Mouse (Mus musculus) midbrain, embryonic 10.5 days (tissue): ENCODE data around the gene Klk13. TPM values are rescaled to one million over a fixed set of nuclear protein-coding genes. Genes with fewer than 3 reads are reported as not detected.

Experiments
- DNase-seq: peaks from one replicate; pipeline ENCODE4 v3.0.0-alpha.2; 2017; ENCODE audit warnings: low spot score
- H3K27ac ChIP-seq: fragments of 300-500 bp; sonication (generic); replicated peaks from 2 replicates; pipeline ENCODE4 v1.5.1; 2016; ENCODE audit warnings: mild to moderate bottlenecking
- H3K27me3 ChIP-seq: fragments of 300-500 bp; sonication (generic); 2 replicates; pipeline ENCODE4 v1.6.1; 2016; ENCODE audit warnings: low read depth, mild to moderate bottlenecking; ENCODE audit not compliant: poor library complexity, severe bottlenecking
- H3K36me3 ChIP-seq: fragments of 300-500 bp; sonication (generic); 2 replicates; pipeline ENCODE4 v1.6.1; 2016; ENCODE audit warnings: mild to moderate bottlenecking, moderate library complexity
- H3K4me1 ChIP-seq: fragments of 300-500 bp; sonication (generic); 2 replicates; pipeline ENCODE4 v1.6.1; 2016
- H3K4me3 ChIP-seq: fragments of 300-500 bp; sonication (generic); 2 replicates; pipeline ENCODE4 v1.5.1; 2016; ENCODE audit warnings: mild to moderate bottlenecking, moderate library complexity
- H3K9me3 ChIP-seq: fragments of 300-500 bp; sonication (generic); replicated peaks from 2 replicates; pipeline ENCODE4 v1.6.1; 2016; ENCODE audit warnings: mild to moderate bottlenecking
- WGBS: fragments of 180-500 bp; shearing (Covaris S2); methylation state at CpG from one replicate; pipeline ENCODE4 v1.1.7; 2016; 5-methylcytosine and 5-hydroxymethylcytosine counted together
- polyA plus RNA-seq: library from polyadenylated mRNA; unstranded; fragments of >200 nt; fragmentation: Nextera tagmentation; extraction: Ambion mirVana; gene quantifications from 2 replicates; pipeline ENCODE4 v1.2.1, GENCODE M21; 2016

The Klk13 gene
- polyA plus RNA-seq, 1 experiment from 2014 or later: 0.33 TPM

DNA sequence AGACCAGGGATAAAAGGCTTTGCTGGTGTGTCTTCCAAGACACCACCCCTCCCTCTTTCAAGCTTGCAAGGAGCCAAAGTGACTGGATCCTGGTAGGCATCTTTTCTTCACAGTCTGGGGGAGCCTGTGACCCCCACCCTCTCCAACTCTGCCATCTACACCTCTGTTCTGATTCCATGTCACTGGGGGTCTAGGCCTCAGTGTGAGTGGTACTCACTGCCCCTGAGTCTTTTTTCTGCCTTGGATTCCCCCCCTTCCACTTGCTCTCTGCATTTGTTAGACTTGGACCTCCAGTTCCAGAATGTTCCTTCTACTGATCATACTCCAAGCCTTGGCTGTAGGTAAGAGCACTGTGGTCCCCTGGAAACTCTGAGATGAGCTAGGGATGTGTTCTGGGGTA is 22.2 kb upstream of the Klk13 start, which contains the start of gene Klk14:
TSS of gene Klk14 (plus strand) at position 301 of the 400 bp plus-strand sequence.
- H3K27me3 ChIP-seq: no peaks in the 10 kb centered on the region
- no peak for DNase-seq
- H3K4me1 ChIP-seq: peaks cover under 1% of the 10 kb centered on the region; the same call in 1 of the 2 replicates
- H3K4me3 ChIP-seq: no peak within 1 kb of the TSS
- H3K36me3 ChIP-seq: no peaks in the 10 kb centered on the region
- H3K9me3 ChIP-seq: peaks cover 6% of the 10 kb centered on the region; the same call in 1 of the 2 replicates
- H3K27ac ChIP-seq: no peak within 1 kb of the TSS

DNA sequence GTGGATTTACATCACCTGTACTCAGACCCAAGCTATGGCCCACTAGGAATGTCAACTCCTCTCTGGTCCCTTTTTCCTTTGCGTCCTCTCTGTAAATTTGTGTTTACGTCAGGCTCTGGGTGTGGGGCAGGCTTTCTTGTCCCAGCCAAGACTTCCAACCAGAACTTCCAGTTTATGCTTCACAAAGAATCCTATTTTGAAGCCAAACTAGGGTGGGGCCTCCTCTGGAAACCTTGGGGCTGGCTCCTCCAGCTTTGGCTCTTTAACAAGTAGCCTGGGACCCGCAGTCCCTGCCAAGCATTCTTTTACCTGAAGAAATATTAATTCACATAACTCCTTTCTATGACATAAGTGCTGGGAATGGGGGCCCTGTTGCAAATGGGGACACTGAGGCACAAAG is 2.3 kb upstream of the Klk13 start:
- no peak overlapping the region for H3K27ac ChIP-seq
- no peak overlapping the region for H3K4me3 ChIP-seq
- no peaks in the 10 kb centered on the region for H3K36me3 ChIP-seq
- DNase-seq: no peak
- H3K4me1 ChIP-seq: peaks cover 14% of the 10 kb centered on the region
- WGBS: 87% methylated on average over 3 of the region's 3 CpGs
- H3K27me3 ChIP-seq: peaks cover 9% of the 10 kb centered on the region; the same call in 1 of the 2 replicates
- H3K9me3 ChIP-seq: no peaks in the 10 kb centered on the region

DNA sequence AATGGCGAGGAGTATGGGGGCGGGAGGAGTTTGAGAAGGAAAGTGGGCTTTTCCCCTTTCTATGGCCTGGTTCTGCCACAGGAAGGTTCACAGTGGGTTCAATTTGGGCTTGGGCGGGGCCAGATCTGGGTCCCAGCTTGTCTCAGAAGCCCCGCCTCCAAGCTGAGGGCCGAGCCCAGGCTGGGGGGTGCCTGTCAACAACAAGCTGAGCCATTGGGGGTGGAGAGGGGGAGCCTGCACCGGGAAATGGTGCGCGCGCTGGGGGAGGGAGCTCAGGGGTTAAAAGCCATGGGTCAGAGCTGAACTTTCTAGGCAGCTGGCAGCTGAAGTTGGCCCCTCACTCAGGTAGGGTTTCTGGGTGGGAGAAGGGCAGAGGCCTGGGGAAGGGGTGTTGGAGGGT is 550 bp downstream of the Klk13 start:
- no peaks in the 10 kb centered on the region for H3K36me3 ChIP-seq
- peak overlapping the region; percentile 38; the same call in 1 of the 2 replicates for H3K27ac ChIP-seq
- H3K4me1 ChIP-seq: peaks cover 14% of the 10 kb centered on the region
- H3K4me3 ChIP-seq: peak overlapping the region; percentile 35
- WGBS: 2% methylated on average over 9 of the region's 9 CpGs
- no peaks in the 10 kb centered on the region for H3K9me3 ChIP-seq
- peaks cover 9% of the 10 kb centered on the region; the same call in 1 of the 2 replicates for H3K27me3 ChIP-seq
- DNase-seq: peak; percentile 13

DNA sequence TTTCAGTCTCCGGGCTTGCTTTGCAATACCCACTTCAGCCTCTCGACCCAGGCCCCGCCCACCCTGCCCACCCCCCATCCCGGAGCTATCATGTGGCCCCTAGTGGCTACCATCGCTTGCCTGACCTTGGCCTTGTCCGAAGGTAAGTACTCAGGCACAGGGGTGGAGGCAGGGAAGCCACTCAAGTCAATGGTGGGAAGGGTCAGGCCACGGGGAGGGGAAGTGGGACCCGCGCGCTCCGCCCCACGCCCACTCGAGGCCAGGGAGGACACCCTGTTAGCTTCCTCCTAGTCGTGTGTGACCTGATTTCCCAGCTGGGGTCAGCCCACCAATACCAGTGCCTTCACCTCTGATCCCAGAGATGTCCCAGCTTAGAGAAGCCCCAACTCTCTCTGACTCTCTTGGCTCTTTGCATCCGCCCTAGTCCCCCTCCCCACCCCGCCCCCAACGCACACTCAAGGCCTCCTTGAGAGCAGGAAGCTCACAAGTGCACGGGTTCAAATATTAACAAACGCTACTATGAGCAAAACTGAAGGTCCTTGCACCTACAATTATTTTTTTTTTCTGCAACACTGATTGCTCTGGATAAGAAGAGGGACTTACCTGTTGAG is 1.5 kb downstream of the Klk13 start:
- WGBS: 7% methylated on average over 19 of the region's 19 CpGs
- H3K9me3 ChIP-seq: no peaks in the 10 kb centered on the region
- peaks cover 9% of the 10 kb centered on the region; the same call in 1 of the 2 replicates for H3K27me3 ChIP-seq
- H3K27ac ChIP-seq: no peak overlapping the region
- DNase-seq: peak; percentile 12
- peaks cover 14% of the 10 kb centered on the region for H3K4me1 ChIP-seq
- H3K4me3 ChIP-seq: peak overlapping the region; percentile 35
- no peaks in the 10 kb centered on the region for H3K36me3 ChIP-seq

DNA sequence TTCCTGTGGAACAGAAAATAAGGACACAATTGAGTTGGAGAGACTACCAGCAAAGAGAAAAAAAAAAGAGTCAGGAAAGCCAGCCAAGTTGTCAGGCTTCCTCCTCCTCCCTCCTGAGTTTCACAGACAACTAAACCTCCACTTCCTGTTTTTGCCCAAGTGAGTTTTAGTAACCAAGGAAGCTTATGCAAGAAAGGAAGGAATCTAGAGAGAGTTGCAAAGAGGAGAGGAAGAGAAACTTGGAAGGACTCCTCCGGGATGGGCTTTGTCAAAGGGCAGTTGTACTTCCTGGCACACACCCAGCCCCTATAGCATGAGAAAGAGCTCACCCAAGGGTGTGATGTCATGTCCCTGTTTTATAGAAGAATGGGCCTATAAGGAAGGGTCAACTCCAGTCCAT is 35.4 kb downstream of the Klk13 start:
- no peaks in the 10 kb centered on the region for H3K27me3 ChIP-seq
- no peak for DNase-seq
- no peaks in the 10 kb centered on the region for H3K36me3 ChIP-seq
- 48% methylated on average over 1 of the region's 1 CpGs for WGBS
- no peak overlapping the region for H3K27ac ChIP-seq
- no peaks in the 10 kb centered on the region for H3K4me1 ChIP-seq
- no peak overlapping the region for H3K4me3 ChIP-seq
- H3K9me3 ChIP-seq: no peaks in the 10 kb centered on the region

DNA sequence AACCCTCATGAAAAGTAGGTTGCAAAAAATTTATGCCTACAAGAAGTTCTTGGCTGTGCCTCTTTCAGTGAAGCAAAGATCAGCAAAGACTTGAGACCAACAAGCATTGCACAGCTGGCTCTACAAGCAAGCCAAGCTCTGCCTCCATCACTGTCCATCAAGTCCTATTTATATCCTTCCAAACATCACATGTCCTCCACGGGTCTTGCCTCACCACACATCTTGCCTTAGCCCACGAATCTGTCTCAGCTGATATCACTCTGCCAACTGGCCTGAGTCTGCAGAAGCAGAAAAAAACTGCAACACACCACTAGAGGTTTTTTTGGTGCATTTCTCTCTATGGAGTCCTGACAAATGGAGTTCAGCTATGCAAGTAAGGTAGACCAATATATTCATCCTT is 40.4 kb downstream of the Klk13 start:
- 70% methylated on average over 2 of the region's 2 CpGs for WGBS
- Histone ChIP-seq H3K4me3 (no peak overlapping the region), H3K9me3 (no peaks in the 10 kb centered on the region), H3K4me1 (no peaks in the 10 kb centered on the region), H3K27me3 (no peaks in the 10 kb centered on the region), H3K36me3 (no peaks in the 10 kb centered on the region), H3K27ac (no peak overlapping the region)
- no peak for DNase-seq

DNA sequence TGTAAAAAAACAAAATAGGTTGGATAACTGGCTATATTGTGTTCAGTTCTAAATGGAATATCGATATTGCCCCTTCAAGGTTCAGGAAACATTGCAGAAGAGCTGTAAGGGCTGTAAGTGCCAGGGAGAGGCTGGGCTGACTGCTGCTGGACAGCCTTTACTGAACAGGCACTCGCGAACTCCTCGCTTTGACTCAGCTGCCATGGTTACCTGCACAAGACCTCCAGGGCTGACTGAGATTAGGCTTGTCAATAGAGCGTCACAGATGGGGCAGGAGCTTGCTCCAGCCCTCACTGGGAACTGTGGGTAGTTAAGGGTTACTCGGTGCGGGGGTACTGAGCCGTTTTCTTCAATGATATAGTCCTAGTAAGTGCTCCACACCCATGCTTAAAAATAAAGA is 54.1 kb downstream of the Klk13 start:
- 38% methylated on average over 8 of the region's 8 CpGs for WGBS
- no peaks in the 10 kb centered on the region for H3K36me3 ChIP-seq
- H3K9me3 ChIP-seq: no peaks in the 10 kb centered on the region
- peaks cover 4% of the 10 kb centered on the region for H3K4me1 ChIP-seq
- H3K27ac ChIP-seq: no peak overlapping the region
- no peak overlapping the region for H3K4me3 ChIP-seq
- peak; percentile 20 for DNase-seq
- no peaks in the 10 kb centered on the region for H3K27me3 ChIP-seq

DNA sequence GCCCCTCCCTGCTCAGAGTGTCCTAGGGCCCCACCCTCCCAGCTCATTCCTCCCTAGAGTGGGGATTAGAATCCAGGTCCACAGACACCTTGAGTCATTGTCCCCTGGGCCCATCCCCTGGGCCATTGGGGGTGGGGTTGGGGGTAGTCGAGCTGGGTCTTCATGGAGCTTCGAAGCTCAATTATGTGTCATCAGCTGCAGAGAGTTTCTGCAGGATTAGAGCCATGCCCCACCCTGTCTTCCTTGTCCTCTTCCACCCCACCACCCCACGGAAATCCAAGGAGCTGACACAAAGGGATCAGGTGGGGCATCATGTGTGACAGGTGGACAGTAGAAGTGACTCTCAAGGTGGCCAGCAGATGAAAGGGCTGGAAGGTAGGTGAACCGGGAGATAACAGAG is 56.2 kb downstream of the Klk13 start, which contains the start of gene Klk12:
TSS of gene Klk12 (plus strand) at position 301 of the 400 bp plus-strand sequence.
- no peaks in the 10 kb centered on the region for H3K36me3 ChIP-seq
- no peak within 1 kb of the TSS for H3K27ac ChIP-seq
- WGBS: 74% methylated on average over 4 of the region's 4 CpGs
- H3K4me1 ChIP-seq: peaks cover 4% of the 10 kb centered on the region
- H3K27me3 ChIP-seq: no peaks in the 10 kb centered on the region
- H3K4me3 ChIP-seq: no peak within 1 kb of the TSS
- no peaks in the 10 kb centered on the region for H3K9me3 ChIP-seq
- peak; percentile 8 for DNase-seq

DNA sequence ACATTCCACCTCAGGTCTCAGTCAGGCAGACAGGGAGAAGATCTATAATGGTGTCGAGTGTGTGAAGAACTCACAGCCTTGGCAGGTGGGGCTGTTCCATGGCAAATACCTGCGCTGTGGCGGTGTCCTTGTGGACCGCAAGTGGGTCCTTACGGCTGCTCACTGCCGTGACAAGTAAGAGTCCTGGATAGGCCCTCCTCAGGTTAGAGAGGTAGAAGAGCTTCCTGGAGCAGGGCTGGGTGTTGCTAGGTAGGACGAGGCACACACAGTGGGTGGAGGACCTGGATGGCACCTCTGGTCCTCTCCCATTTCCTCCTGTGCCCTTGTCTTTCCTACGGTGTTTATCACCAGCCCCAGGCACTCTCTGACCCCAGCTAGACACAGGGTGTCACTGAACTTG is 57.3 kb downstream of the Klk13 start:
- DNase-seq: peak; percentile 6
- peaks cover 8% of the 10 kb centered on the region for H3K4me1 ChIP-seq
- WGBS: 91% methylated on average over 8 of the region's 8 CpGs
- no peaks in the 10 kb centered on the region for H3K9me3 ChIP-seq
- no peaks in the 10 kb centered on the region for H3K36me3 ChIP-seq
- no peaks in the 10 kb centered on the region for H3K27me3 ChIP-seq
- no peak overlapping the region for H3K4me3 ChIP-seq
- H3K27ac ChIP-seq: no peak overlapping the region

DNA sequence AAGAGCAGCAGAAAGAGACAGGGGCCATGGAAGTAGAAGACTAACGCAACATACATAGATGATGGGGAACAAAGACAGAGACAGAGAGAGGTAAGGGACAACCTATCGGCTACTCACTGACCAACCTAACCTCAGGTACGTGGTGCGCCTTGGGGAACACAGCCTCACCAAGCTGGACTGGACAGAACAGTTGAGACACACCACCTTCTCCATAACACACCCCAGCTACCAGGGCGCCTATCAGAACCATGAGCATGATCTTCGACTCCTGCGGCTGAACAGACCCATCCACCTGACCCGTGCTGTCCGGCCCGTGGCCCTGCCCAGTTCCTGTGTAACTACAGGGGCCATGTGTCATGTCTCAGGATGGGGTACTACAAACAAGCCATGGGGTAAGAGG is 58.3 kb downstream of the Klk13 start:
- Histone ChIP-seq H3K36me3 (no peaks in the 10 kb centered on the region), H3K9me3 (no peaks in the 10 kb centered on the region), H3K27ac (no peak overlapping the region), H3K4me3 (no peak overlapping the region), H3K4me1 (peaks cover 19% of the 10 kb centered on the region), H3K27me3 (no peaks in the 10 kb centered on the region)
- WGBS: 97% methylated on average over 10 of the region's 10 CpGs
- DNase-seq: peak; percentile 9

DNA sequence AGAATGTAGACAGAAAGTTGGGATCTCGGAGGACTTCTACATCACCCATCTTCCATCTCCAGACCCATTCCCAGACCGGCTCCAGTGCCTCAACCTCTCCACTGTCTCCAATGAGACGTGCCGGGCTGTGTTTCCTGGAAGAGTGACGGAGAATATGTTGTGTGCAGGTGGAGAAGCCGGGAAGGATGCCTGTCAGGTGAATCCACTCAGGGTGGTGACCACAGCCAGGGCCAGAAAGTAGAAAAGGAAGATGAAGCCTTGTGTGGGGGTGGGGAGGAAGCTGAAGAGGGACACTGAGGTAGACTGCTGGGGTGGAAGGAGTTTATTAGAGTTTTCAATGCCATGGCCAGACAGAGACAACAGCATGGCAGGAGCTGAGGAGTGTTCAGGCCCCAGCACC is 59.5 kb downstream of the Klk13 start:
- no peak overlapping the region for H3K4me3 ChIP-seq
- H3K27ac ChIP-seq: no peak overlapping the region
- peaks cover 17% of the 10 kb centered on the region for H3K4me1 ChIP-seq
- peak; percentile 9 for DNase-seq
- no peaks in the 10 kb centered on the region for H3K27me3 ChIP-seq
- WGBS: 97% methylated on average over 6 of the region's 6 CpGs
- H3K9me3 ChIP-seq: no peaks in the 10 kb centered on the region
- H3K36me3 ChIP-seq: no peaks in the 10 kb centered on the region

DNA sequence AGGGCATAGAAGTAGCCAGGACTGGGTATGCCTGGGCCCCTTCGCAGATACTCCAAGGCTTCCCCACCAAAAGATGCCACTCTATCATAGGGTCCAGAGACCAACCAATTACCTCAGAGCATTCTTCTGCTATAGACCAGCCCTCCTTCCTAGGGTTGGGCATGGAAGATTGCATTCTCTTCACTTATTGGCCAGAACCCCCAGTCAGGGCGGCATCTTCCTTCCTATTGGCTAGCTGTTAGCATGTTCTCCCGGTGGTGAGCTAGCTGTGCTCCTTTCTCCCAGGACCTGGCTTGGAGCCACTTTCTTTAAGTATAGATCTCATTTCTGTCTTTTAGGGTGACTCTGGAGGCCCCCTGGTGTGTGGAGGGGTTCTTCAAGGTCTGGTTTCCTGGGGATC is 60.5 kb downstream of the Klk13 start:
- H3K36me3 ChIP-seq: no peaks in the 10 kb centered on the region

DNA sequence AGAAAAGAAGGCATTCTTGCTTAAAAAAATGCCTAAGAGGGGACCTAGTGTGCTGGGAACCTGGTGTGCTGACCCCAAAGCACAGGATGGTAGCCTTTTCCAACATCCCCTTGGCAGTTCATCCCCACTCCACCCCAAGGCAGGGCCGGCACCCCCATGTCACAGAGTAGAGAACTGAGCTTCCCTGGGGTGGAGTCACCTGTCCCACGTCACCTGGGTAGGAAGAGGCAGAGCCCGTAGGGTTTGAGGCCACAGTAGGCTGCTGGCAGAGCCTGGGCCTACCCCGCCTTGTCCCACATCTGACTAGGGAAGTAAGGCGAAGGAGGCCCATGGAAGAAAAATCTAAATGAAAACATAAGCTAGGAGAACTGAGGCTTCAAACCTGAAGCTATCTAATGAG is 62.0 kb downstream of the Klk13 start, which contains the start of gene Klk11:
TSS of gene Klk11 (plus strand) at position 241 of the 400 bp plus-strand sequence.
- WGBS: 89% methylated on average over 5 of the region's 5 CpGs
- DNase-seq: no peak
- no peaks in the 10 kb centered on the region for H3K27me3 ChIP-seq
- peaks cover 17% of the 10 kb centered on the region for H3K4me1 ChIP-seq
- H3K36me3 ChIP-seq: no peaks in the 10 kb centered on the region
- H3K9me3 ChIP-seq: no peaks in the 10 kb centered on the region
- H3K27ac ChIP-seq: peak within 1 kb of the TSS; percentile 85
- no peak within 1 kb of the TSS for H3K4me3 ChIP-seq

More for the DNA sequence above, 60.5 kb downstream of the Klk13 start:
- no peaks in the 10 kb centered on the region for H3K27me3 ChIP-seq
- peaks cover 17% of the 10 kb centered on the region for H3K4me1 ChIP-seq
- no peaks in the 10 kb centered on the region for H3K9me3 ChIP-seq
- WGBS: 82% methylated on average over 3 of the region's 3 CpGs
- H3K27ac ChIP-seq: no peak overlapping the region
- no peak overlapping the region for H3K4me3 ChIP-seq
- peak; percentile 5 for DNase-seq
